Mouse (Mus musculus) forebrain, embryonic 12.5 days (tissue): ENCODE results near the gene Capns2. TPM values are rescaled to one million over a fixed set of nuclear protein-coding genes. Genes with fewer than 3 reads are reported as not detected.

Source experiments
- ATAC-seq: fragments of 200-750 bp; cut with Nextera tagmentation; 2 replicates; pipeline ENCODE4 v1.8.0; 2017; ENCODE audit warnings: moderate TSS enrichment; ENCODE audit not compliant: low FRiP score
- H3K27ac ChIP-seq: fragments of 300-500 bp; sonication (generic); 2 replicates; pipeline ENCODE4 v1.5.1; 2016; ENCODE audit warnings: mild to moderate bottlenecking
- H3K27me3 ChIP-seq: fragments of 300-500 bp; sonication (generic); 2 replicates; pipeline ENCODE4 v1.6.1; 2016; ENCODE audit warnings: mild to moderate bottlenecking
- H3K36me3 ChIP-seq: fragments of 300-500 bp; sonication (generic); replicated peaks from 2 replicates; pipeline ENCODE4 v1.6.1; 2016; ENCODE audit warnings: mild to moderate bottlenecking
- H3K4me1 ChIP-seq: fragments of 300-500 bp; sonication (generic); 2 replicates; pipeline ENCODE4 v1.6.1; 2016
- H3K4me2 ChIP-seq: fragments of 300-500 bp; sonication (generic); 2 replicates; pipeline ENCODE4 v1.6.1; 2016; ENCODE audit warnings: mild to moderate bottlenecking, moderate library complexity
- H3K4me3 ChIP-seq: fragments of 300-500 bp; sonication (generic); replicated peaks from 2 replicates; pipeline ENCODE4 v1.5.1; 2016; ENCODE audit warnings: mild to moderate bottlenecking
- H3K9ac ChIP-seq: fragments of 300-500 bp; sonication (generic); 2 replicates; pipeline ENCODE4 v1.6.1; 2016; ENCODE audit warnings: mild to moderate bottlenecking
- H3K9me3 ChIP-seq: fragments of 300-500 bp; sonication (generic); 2 replicates; pipeline ENCODE4 v1.6.1; 2016
- WGBS: fragments of 180-500 bp; shearing (Covaris S2); methylation state at CpG from one replicate; pipeline ENCODE4 v1.1.7; 2016; 5-methylcytosine and 5-hydroxymethylcytosine counted together
- polyA plus RNA-seq: library from polyadenylated mRNA; unstranded; fragments of >200 nt; fragmentation: Nextera tagmentation; extraction: Ambion mirVana; gene quantifications from 2 replicates; pipeline ENCODE4 v1.2.1, GENCODE M21; 2016

Gene Capns2
- polyA plus RNA-seq = 0.26 TPM in 1 of 2 replicates, not detected in the other

GRCm38 (mm10) chr8:92901107-92901506 lies at the start of gene Capns2:
Gene Capns2 (plus strand): TSS chr8:92901407.
- Histone ChIP-seq H3K27me3 (no peaks in the 10 kb centered on the region), H3K9me3 (no peaks in the 10 kb centered on the region), H3K4me2 (no peak within 1 kb of the TSS), H3K36me3 (no peaks in the 10 kb centered on the region), H3K4me1 (no peaks in the 10 kb centered on the region), H3K27ac (no peak within 1 kb of the TSS), H3K4me3 (no peak within 1 kb of the TSS), H3K9ac (no peak within 1 kb of the TSS)
- 93% methylated on average over 5 of the region's 5 CpGs for WGBS
- ATAC-seq = no peak

DNA sequence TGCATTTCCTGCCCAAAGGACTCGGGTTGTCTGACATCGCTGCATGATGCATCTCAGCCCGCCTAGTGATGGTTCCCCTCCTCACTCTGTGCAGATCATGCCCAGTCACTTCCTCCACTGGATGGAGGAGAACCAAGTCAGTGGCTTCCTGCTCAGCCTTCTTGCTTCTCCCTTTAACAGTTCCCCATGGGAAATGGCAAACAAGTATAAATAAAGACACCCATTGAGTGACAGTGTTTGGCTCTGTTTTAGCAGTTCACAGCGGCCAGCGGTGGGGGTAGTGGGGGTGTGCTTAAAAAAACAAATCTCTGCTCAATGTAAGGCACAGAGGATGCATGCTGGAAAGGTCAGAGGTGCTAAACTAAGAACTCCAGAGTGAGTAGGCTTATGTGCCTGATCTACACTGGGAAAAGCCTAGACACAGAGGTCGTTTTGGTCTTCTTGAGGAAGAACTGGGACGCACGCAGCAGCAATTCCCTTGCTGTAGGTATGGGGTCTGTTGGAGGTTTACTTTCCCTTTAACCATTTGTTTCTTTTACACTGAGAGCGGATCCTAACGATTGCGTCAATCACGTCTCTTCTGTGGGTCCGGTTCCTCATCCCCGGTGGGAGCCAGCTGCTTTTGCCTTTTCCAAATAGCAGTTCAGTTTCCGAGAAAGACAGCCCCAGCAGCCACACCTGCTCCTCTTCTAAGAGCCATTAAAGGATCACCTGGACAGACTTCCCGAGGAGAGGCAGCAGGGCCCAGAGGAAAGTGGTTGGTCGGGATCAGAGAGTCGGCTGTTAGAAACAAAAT lies 47.8 kb upstream of the Capns2 start:
- no peaks in the 10 kb centered on the region for H3K36me3 ChIP-seq
- H3K27me3 ChIP-seq = peaks cover 27% of the 10 kb centered on the region
- no peak overlapping the region for H3K4me3 ChIP-seq
- WGBS = 74% methylated on average over 18 of the region's 18 CpGs
- no peak for ATAC-seq
- no peaks in the 10 kb centered on the region; the same call in 1 of the 2 replicates for H3K4me1 ChIP-seq
- H3K9ac ChIP-seq = no peak overlapping the region
- H3K4me2 ChIP-seq = no peak overlapping the region
- H3K27ac ChIP-seq = no peak overlapping the region
- H3K9me3 ChIP-seq = 0 out of 2 replicates have a peak, but pooled peaks cover 3% of the 10 kb centered on the region

DNA sequence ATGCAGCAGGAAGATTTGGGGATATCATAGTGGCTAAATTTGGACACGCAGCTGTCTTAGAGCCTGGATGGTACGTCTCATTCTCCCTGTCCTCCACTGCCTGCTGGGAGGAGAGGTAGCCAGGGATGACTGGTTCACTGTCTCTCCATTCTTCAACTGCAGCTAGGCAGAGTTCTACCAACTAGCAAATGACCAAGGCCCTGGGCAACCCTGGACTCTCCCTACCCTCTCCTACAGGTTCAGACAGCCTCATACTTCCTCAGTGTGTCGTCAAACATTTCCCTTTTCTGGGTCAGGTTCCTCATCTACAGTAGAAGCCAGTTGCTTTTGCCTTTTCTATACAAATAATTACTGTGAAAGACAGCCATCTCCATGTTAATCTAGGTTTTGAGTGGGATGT lies 46.5 kb upstream of the Capns2 start:
- H3K9me3 ChIP-seq = 0 out of 2 replicates have a peak, but pooled peaks cover 3% of the 10 kb centered on the region
- H3K4me2 ChIP-seq = peak overlapping the region; percentile 85
- H3K27ac ChIP-seq = no peak overlapping the region
- peak overlapping the region; percentile 67; the same call in 1 of the 2 replicates for H3K4me3 ChIP-seq
- H3K36me3 ChIP-seq = no peaks in the 10 kb centered on the region
- 0 out of 2 replicates have a peak overlapping the region, but pooled peaks have one; percentile 71 for H3K9ac ChIP-seq
- ATAC-seq = no peak
- peaks cover 27% of the 10 kb centered on the region for H3K27me3 ChIP-seq
- WGBS = 87% methylated on average over 3 of the region's 3 CpGs
- H3K4me1 ChIP-seq = no peaks in the 10 kb centered on the region; the same call in 1 of the 2 replicates

DNA sequence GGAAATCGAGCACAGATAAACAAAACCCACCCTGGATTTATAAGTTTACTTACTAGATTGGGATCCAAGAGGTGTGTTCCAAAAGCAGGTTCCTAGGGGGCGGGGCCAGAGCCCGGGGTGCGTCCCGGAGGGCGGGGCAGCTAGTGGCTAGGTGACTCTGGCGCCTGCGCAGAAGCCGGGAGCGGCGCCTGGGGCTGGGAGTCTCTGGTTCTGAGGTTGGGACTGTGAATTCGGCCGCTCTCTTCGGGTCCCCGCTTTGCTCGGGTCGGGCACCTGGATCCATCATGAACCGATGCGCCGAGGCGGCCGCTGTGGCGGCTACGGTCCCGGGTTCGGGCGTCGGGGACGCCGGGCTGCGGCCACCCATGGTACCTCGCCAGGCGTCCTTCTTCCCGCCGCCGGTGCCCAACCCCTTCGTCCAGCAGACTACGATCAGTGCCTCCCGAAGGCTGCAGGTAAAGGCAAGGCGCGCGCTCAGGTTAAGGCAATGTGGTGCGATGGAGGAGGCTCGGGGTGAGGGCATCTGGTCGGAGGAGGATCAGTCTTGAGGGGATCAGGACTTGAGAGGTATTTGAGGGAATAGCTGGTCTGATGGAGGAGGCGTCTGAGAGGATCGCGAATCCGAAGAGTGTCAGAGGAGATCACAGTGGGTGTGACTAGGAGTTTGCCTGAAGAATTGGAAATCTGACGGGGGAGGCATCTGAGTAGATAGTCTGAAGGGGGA lies 45.9 kb upstream of the Capns2 start, which contains the start of gene Lpcat2:
Gene Lpcat2, plus strand, starts transcription at position 169 of the 724 bp plus-strand sequence.
- peak within 1 kb of the TSS; percentile 67 for H3K4me3 ChIP-seq
- no peaks in the 10 kb centered on the region for H3K36me3 ChIP-seq
- H3K9me3 ChIP-seq = 0 out of 2 replicates have a peak, but pooled peaks cover 3% of the 10 kb centered on the region
- H3K27me3 ChIP-seq = peaks cover 27% of the 10 kb centered on the region
- H3K4me1 ChIP-seq = no peaks in the 10 kb centered on the region; the same call in 1 of the 2 replicates
- H3K4me2 ChIP-seq = peak within 1 kb of the TSS; percentile 85
- no peak within 1 kb of the TSS for H3K27ac ChIP-seq
- H3K9ac ChIP-seq = peak within 1 kb of the TSS; percentile 71
- peak; percentile 83 for ATAC-seq
- WGBS = 2% methylated on average over 49 of the region's 50 CpGs

- H3K4me2 ChIP-seq = no peak overlapping the region
- 0 out of 2 replicates have a peak, but pooled peaks cover 3% of the 10 kb centered on the region for H3K9me3 ChIP-seq
- no peak overlapping the region for H3K9ac ChIP-seq
- no peaks in the 10 kb centered on the region for H3K36me3 ChIP-seq
- no peak for ATAC-seq
- H3K4me1 ChIP-seq = no peaks in the 10 kb centered on the region; the same call in 1 of the 2 replicates
- H3K27ac ChIP-seq = no peak overlapping the region
- WGBS = 92% methylated on average over 7 of the region's 7 CpGs
- H3K27me3 ChIP-seq = peaks cover 27% of the 10 kb centered on the region
- H3K4me3 ChIP-seq = no peak overlapping the region
Measured at GRCm38 (mm10) chr8:92856273-92856986, 44.8 kb upstream of the Capns2 start.

DNA sequence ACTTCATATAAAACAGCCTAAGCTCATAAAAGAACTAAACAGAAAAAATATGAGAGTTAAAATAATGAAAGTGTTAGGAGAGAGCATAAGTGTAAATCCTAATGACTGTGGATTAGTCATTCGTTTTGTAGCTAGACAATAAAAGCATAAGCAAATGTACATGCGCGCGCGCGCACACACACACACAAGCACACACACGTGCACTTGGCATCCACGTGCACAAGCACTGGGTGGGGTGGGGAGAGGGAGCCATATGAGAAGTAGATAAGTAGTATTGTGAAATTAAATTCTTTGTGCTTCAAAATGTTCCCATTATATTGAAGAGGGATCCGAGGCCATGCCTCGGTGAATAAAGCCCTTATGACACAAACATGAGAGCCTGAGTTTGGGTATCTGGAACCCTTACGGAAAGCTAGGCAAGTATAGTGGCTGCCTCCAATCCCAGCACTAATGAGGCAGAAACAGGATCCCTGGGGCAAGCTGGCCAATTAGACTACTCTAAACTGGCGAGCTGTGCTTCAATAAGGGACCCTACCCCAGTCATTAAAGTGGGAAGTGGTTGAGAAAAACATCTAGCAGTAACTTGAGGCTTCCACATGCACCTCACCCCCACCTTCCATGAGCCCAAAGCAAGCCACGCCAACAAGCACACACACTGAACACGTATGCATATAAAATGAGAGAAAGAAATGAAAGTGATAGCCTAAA lies 42.6 kb upstream of the Capns2 start:
- Histone ChIP-seq H3K9ac (no peak overlapping the region), H3K27ac (no peak overlapping the region), H3K27me3 (peaks cover 21% of the 10 kb centered on the region; the same call in 1 of the 2 replicates), H3K9me3 (0 out of 2 replicates have a peak, but pooled peaks cover 3% of the 10 kb centered on the region), H3K4me3 (no peak overlapping the region), H3K4me2 (no peak overlapping the region), H3K36me3 (no peaks in the 10 kb centered on the region), H3K4me1 (no peaks in the 10 kb centered on the region; the same call in 1 of the 2 replicates)
- 77% methylated on average over 14 of the region's 14 CpGs for WGBS
- no peak for ATAC-seq

DNA sequence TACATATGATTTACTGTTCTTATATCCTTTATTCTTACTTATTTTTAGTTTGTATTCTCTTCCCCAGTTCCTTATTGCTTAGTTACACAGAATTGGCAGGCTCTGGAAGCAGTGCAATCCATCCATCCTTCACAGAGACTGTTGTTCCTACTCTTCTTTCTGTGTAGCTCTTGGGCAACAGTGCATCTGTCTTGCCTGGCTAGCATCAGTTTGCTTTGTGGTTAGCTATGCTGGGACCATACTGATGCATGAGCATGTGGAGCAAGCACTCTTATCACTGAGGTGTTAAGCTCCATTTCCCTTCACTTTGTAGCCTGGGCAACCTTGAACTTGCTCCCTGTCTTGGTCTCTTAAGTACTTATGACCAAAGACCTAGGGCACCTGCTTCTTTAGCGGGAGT lies 39.2 kb upstream of the Capns2 start:
- WGBS = 81% methylated on average over 1 of the region's 1 CpGs
- H3K9me3 ChIP-seq = no peaks in the 10 kb centered on the region
- no peak overlapping the region for H3K4me3 ChIP-seq
- no peak overlapping the region for H3K4me2 ChIP-seq
- no peaks in the 10 kb centered on the region for H3K27me3 ChIP-seq
- H3K4me1 ChIP-seq = no peaks in the 10 kb centered on the region
- no peak for ATAC-seq
- H3K9ac ChIP-seq = no peak overlapping the region
- H3K27ac ChIP-seq = no peak overlapping the region
- H3K36me3 ChIP-seq = no peaks in the 10 kb centered on the region

- H3K4me1 ChIP-seq = peaks cover 6% of the 10 kb centered on the region; the same call in 1 of the 2 replicates
- no peak overlapping the region for H3K4me3 ChIP-seq
- no peak overlapping the region for H3K4me2 ChIP-seq
- no peak overlapping the region for H3K27ac ChIP-seq
- no peak overlapping the region for H3K9ac ChIP-seq
- 45% methylated on average over 7 of the region's 7 CpGs for WGBS
- ATAC-seq = no peak
- H3K9me3 ChIP-seq = no peaks in the 10 kb centered on the region
- H3K36me3 ChIP-seq = no peaks in the 10 kb centered on the region
- no peaks in the 10 kb centered on the region for H3K27me3 ChIP-seq
Measured at GRCm38 (mm10) chr8:92870281-92870680, 30.9 kb upstream of the Capns2 start.

- peaks cover 6% of the 10 kb centered on the region; the same call in 1 of the 2 replicates for H3K4me1 ChIP-seq
- H3K4me3 ChIP-seq = no peak overlapping the region
- no peaks in the 10 kb centered on the region for H3K36me3 ChIP-seq
- H3K9ac ChIP-seq = no peak overlapping the region
- no peak overlapping the region for H3K4me2 ChIP-seq
- H3K27ac ChIP-seq = no peak overlapping the region
- ATAC-seq = no peak
- H3K9me3 ChIP-seq = no peaks in the 10 kb centered on the region
- H3K27me3 ChIP-seq = no peaks in the 10 kb centered on the region
- 61% methylated on average over 10 of the region's 10 CpGs for WGBS
Measured at GRCm38 (mm10) chr8:92872063-92872759, 29.0 kb upstream of the Capns2 start.

GRCm38 (mm10) chr8:92875795-92876194 lies 25.4 kb upstream of the Capns2 start:
- no peaks in the 10 kb centered on the region for H3K27me3 ChIP-seq
- ATAC-seq = no peak
- no peak overlapping the region for H3K4me2 ChIP-seq
- WGBS = 37% methylated on average over 10 of the region's 10 CpGs
- H3K4me3 ChIP-seq = no peak overlapping the region
- H3K27ac ChIP-seq = no peak overlapping the region
- no peaks in the 10 kb centered on the region for H3K36me3 ChIP-seq
- no peak overlapping the region for H3K9ac ChIP-seq
- no peaks in the 10 kb centered on the region for H3K4me1 ChIP-seq
- H3K9me3 ChIP-seq = no peaks in the 10 kb centered on the region

DNA sequence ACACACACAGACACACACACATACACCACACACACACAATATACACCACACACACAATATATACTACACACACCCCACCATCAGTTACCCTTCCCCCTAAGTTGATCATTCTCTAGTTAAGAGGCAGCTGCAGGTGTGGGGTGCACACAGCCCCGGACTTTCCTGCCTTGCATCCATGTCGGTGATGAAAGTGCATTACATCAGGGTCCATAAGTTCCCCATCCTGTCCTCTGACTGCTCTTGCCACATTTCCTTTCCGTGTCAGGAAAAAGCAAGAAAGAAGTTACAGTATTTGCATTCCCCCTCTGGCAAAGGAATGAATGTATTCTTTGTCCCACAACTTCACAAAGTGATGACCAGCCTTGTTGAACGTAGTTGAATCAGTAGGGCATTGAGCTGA lies 20.0 kb upstream of the Capns2 start:
- H3K27ac ChIP-seq = no peak overlapping the region
- WGBS = 81% methylated on average over 4 of the region's 4 CpGs
- no peak overlapping the region for H3K4me2 ChIP-seq
- H3K36me3 ChIP-seq = no peaks in the 10 kb centered on the region
- ATAC-seq = no peak
- no peaks in the 10 kb centered on the region for H3K27me3 ChIP-seq
- no peaks in the 10 kb centered on the region for H3K4me1 ChIP-seq
- no peaks in the 10 kb centered on the region for H3K9me3 ChIP-seq
- no peak overlapping the region for H3K9ac ChIP-seq
- H3K4me3 ChIP-seq = no peak overlapping the region
